Mouse (Mus musculus) embryonic fibroblast, embryonic 13.5 days (primary cell): ENCODE measurements around the gene Zscan18.

Experiments
- CTCF ChIP-seq: IDR thresholded peaks from 2 replicates; pipeline ENCODE4 v1.5.1; 2011; ENCODE audit warnings: mild to moderate bottlenecking, control low read depth, low read length, moderate library complexity, borderline replicate concordance; ENCODE audit not compliant: insufficient read depth
- POLR2A ChIP-seq: IDR thresholded peaks from 2 replicates; pipeline ENCODE4 v1.6.1; 2011; ENCODE audit warnings: low read depth, mild to moderate bottlenecking, control low read depth, low read length, moderate library complexity

GRCm38 (mm10) chr7:12835193-12835671 lies 31.8 kb upstream of the Zscan18 start:
- TF ChIP-seq POLR2A = no peak
- TF ChIP-seq CTCF = no peak
